Mouse (Mus musculus) embryonic facial prominence, embryonic 15.5 days (tissue): ENCODE results near the gene Dnal1. TPM values are rescaled to one million over a fixed set of nuclear protein-coding genes. Genes with fewer than 3 reads are reported as not detected.

Source experiments
- ATAC-seq: fragments of 200-750 bp; cut with Nextera tagmentation; 2 replicates; pipeline ENCODE4 v1.8.0; 2017; ENCODE audit warnings: low read depth, moderate TSS enrichment; ENCODE audit not compliant: insufficient number of reproducible peaks, low FRiP score, low TSS enrichment
- H3K27ac ChIP-seq: fragments of 300-500 bp; sonication (generic); replicated peaks from 2 replicates; pipeline ENCODE4 v1.5.1; 2015; ENCODE audit warnings: mild to moderate bottlenecking, inconsistent platforms
- H3K27me3 ChIP-seq: fragments of 300-500 bp; sonication (generic); 2 replicates; pipeline ENCODE4 v1.6.1; 2015; ENCODE audit warnings: inconsistent platforms
- H3K36me3 ChIP-seq: fragments of 300-500 bp; sonication (generic); 2 replicates; pipeline ENCODE4 v1.6.1; 2015; ENCODE audit warnings: mild to moderate bottlenecking, inconsistent platforms
- H3K4me1 ChIP-seq: fragments of 300-500 bp; sonication (generic); 2 replicates; pipeline ENCODE4 v1.6.1; 2015; ENCODE audit warnings: inconsistent platforms
- H3K4me2 ChIP-seq: fragments of 300-500 bp; sonication (generic); replicated peaks from 2 replicates; pipeline ENCODE4 v1.6.1; 2015; ENCODE audit warnings: mild to moderate bottlenecking, inconsistent platforms
- H3K4me3 ChIP-seq: fragments of 300-500 bp; sonication (generic); replicated peaks from 2 replicates; pipeline ENCODE4 v1.5.1; 2015; ENCODE audit warnings: mild to moderate bottlenecking, inconsistent platforms
- H3K9ac ChIP-seq: fragments of 300-500 bp; sonication (generic); 2 replicates; pipeline ENCODE4 v1.6.1; 2015; ENCODE audit warnings: inconsistent platforms
- H3K9me3 ChIP-seq: fragments of 300-500 bp; sonication (generic); replicated peaks from 2 replicates; pipeline ENCODE4 v1.6.1; 2016; ENCODE audit warnings: inconsistent platforms
- WGBS: fragments of 180-500 bp; shearing (Covaris S2); methylation state at CpG from one replicate; pipeline ENCODE4 v1.1.7; 2015; 5-methylcytosine and 5-hydroxymethylcytosine counted together
- polyA plus RNA-seq: library from polyadenylated mRNA; unstranded; fragments of >200 nt; fragmentation: Nextera tagmentation; extraction: Ambion mirVana; gene quantifications from 2 replicates; pipeline ENCODE4 v1.2.1, GENCODE M21; 2015

Gene Dnal1
- polyA plus RNA-seq, 1 experiment from 2014 or later = 6.0 TPM

DNA sequence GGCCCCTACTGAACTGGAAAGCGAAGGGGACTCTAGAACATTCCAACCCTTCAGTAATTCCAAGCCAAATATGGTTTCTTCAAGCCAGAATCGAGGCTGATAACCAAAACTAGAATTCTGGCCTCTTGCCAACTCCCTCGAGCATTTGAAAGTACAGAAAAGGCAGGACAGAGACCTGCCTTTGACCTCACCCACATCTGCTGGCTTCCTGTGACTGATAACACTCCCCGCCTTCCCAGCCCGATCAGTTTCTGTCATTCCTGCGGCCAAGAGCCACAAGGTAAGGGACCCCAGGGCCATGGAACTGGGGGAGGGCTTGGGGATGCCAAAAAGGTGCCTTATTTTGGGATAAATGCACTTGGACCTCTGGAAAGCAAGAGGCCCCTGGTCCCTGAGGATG lies 36.8 kb downstream of the Dnal1 start:
- peaks cover 42% of the 10 kb centered on the region for H3K36me3 ChIP-seq

GRCm38 (mm10) chr12:84151911-84152310 lies 37.7 kb downstream of the Dnal1 start:
- Histone ChIP-seq H3K9ac (no peak overlapping the region), H3K27ac (no peak overlapping the region), H3K36me3 (peaks cover 52% of the 10 kb centered on the region), H3K4me3 (no peak overlapping the region), H3K4me1 (peaks cover 19% of the 10 kb centered on the region), H3K9me3 (no peaks in the 10 kb centered on the region), H3K27me3 (no peaks in the 10 kb centered on the region), H3K4me2 (no peak overlapping the region)
- no peak for ATAC-seq
- 86% methylated on average over 10 of the region's 10 CpGs for whole genome bisulfite sequencing

More for the DNA sequence above, 36.8 kb downstream of the Dnal1 start:
- H3K4me2 ChIP-seq = no peak overlapping the region
- H3K27me3 ChIP-seq = no peaks in the 10 kb centered on the region
- 55% methylated on average over 6 of the region's 6 CpGs for WGBS
- H3K4me3 ChIP-seq = no peak overlapping the region
- no peak overlapping the region for H3K9ac ChIP-seq
- no peaks in the 10 kb centered on the region for H3K9me3 ChIP-seq
- H3K27ac ChIP-seq = no peak overlapping the region
- H3K4me1 ChIP-seq = peaks cover 19% of the 10 kb centered on the region
- no peak for ATAC-seq

DNA sequence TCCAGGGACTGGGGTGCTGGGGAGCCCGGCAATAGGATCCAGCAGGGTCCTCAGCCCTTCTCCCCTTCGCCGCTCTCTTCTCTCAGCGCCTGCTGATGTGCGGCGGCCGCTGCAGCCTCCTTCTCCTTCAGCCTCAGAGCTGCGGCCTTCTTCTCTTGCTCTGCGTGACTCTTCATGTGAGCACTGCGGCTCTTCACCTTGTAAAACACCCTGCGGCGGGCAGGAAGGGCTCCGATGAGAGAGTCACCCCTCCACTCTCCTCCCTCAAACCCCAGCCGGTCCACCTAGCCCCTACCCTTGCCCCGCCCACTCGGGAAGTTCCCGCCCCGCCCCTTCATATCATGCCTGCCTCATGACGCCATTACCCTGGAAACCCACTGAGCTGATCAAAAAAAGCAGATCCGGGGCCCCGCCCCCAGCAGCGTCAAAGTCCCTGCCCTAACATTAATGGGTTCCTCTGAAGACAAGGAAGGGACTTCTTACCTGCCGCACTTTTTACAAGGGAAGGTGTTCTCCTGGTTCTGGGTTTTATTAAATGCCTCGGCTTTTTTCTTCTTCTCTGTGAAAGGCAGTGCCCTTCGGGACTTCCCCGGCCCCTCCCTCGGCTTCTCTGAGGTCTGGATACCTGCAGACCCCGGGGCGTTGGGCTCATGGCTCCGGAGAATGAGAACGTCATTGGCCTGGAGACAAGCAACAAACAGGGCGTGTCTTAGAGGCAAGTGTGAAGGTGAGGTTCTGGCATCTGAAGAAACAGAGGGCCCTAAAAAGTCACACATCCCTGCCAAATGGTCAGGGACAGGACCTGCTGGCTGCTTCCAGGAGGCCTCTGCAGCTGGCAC lies 38.4 kb downstream of the Dnal1 start:
- H3K36me3 ChIP-seq = peaks cover 58% of the 10 kb centered on the region
- H3K4me3 ChIP-seq = no peak overlapping the region
- no peaks in the 10 kb centered on the region for H3K9me3 ChIP-seq
- H3K4me2 ChIP-seq = no peak overlapping the region
- 74% methylated on average over 32 of the region's 32 CpGs for WGBS
- no peaks in the 10 kb centered on the region for H3K27me3 ChIP-seq
- no peak for ATAC-seq
- peaks cover 19% of the 10 kb centered on the region for H3K4me1 ChIP-seq
- no peak overlapping the region for H3K9ac ChIP-seq
- no peak overlapping the region for H3K27ac ChIP-seq

GRCm38 (mm10) chr12:84153414-84153813 lies 39.2 kb downstream of the Dnal1 start:
- 84% methylated on average over 6 of the region's 6 CpGs for WGBS
- Histone ChIP-seq H3K36me3 (peaks cover 66% of the 10 kb centered on the region), H3K4me1 (peaks cover 12% of the 10 kb centered on the region; the same call in 1 of the 2 replicates), H3K9me3 (no peaks in the 10 kb centered on the region), H3K9ac (no peak overlapping the region), H3K27me3 (no peaks in the 10 kb centered on the region), H3K4me3 (no peak overlapping the region), H3K4me2 (no peak overlapping the region), H3K27ac (no peak overlapping the region)
- no peak for ATAC-seq

GRCm38 (mm10) chr12:84154786-84155522 lies 40.8 kb downstream of the Dnal1 start:
- ATAC-seq = no peak
- no peak overlapping the region for H3K27ac ChIP-seq
- peaks cover 5% of the 10 kb centered on the region; the same call in 1 of the 2 replicates for H3K4me1 ChIP-seq
- H3K4me2 ChIP-seq = no peak overlapping the region
- WGBS = 78% methylated on average over 11 of the region's 11 CpGs
- H3K4me3 ChIP-seq = no peak overlapping the region
- H3K9ac ChIP-seq = no peak overlapping the region
- H3K36me3 ChIP-seq = peaks cover 82% of the 10 kb centered on the region
- no peaks in the 10 kb centered on the region for H3K27me3 ChIP-seq
- no peaks in the 10 kb centered on the region for H3K9me3 ChIP-seq

- 68% methylated on average over 2 of the region's 2 CpGs for WGBS
- Histone ChIP-seq H3K9me3 (no peaks in the 10 kb centered on the region), H3K27ac (no peak overlapping the region), H3K36me3 (peaks cover 87% of the 10 kb centered on the region), H3K4me2 (no peak overlapping the region), H3K9ac (no peak overlapping the region), H3K4me3 (no peak overlapping the region), H3K4me1 (peaks cover 5% of the 10 kb centered on the region; the same call in 1 of the 2 replicates), H3K27me3 (no peaks in the 10 kb centered on the region)
- no peak for ATAC-seq
Measured at GRCm38 (mm10) chr12:84155523-84155871, 41.3 kb downstream of the Dnal1 start.

- no peaks in the 10 kb centered on the region for H3K4me1 ChIP-seq
- no peak overlapping the region for H3K9ac ChIP-seq
- H3K4me2 ChIP-seq = no peak overlapping the region
- H3K4me3 ChIP-seq = no peak overlapping the region
- H3K27ac ChIP-seq = no peak overlapping the region
- peaks cover 87% of the 10 kb centered on the region for H3K36me3 ChIP-seq
- 93% methylated on average over 18 of the region's 18 CpGs for WGBS
- H3K27me3 ChIP-seq = no peaks in the 10 kb centered on the region
- no peaks in the 10 kb centered on the region for H3K9me3 ChIP-seq
- no peak for ATAC-seq
Measured at GRCm38 (mm10) chr12:84156210-84156609, 42.0 kb downstream of the Dnal1 start.

- no peak overlapping the region for H3K9ac ChIP-seq
- H3K36me3 ChIP-seq = peaks cover 80% of the 10 kb centered on the region
- WGBS = 90% methylated on average over 14 of the region's 14 CpGs
- no peak overlapping the region for H3K27ac ChIP-seq
- H3K27me3 ChIP-seq = no peaks in the 10 kb centered on the region
- H3K4me3 ChIP-seq = no peak overlapping the region
- H3K4me1 ChIP-seq = peaks cover 6% of the 10 kb centered on the region
- no peak for ATAC-seq
- no peaks in the 10 kb centered on the region for H3K9me3 ChIP-seq
- H3K4me2 ChIP-seq = no peak overlapping the region
Measured at GRCm38 (mm10) chr12:84158156-84158555, 44.0 kb downstream of the Dnal1 start.

GRCm38 (mm10) chr12:84160491-84160890 lies 46.3 kb downstream of the Dnal1 start:
- WGBS = 93% methylated on average over 8 of the region's 8 CpGs
- Histone ChIP-seq H3K36me3 (peaks cover 61% of the 10 kb centered on the region), H3K27me3 (no peaks in the 10 kb centered on the region)

GRCm38 (mm10) chr12:84161116-84161515 lies 47.0 kb downstream of the Dnal1 start:
- H3K27ac ChIP-seq = no peak overlapping the region
- ATAC-seq = no peak
- no peak overlapping the region for H3K4me3 ChIP-seq
- peaks cover 55% of the 10 kb centered on the region for H3K36me3 ChIP-seq
- no peak overlapping the region for H3K4me2 ChIP-seq
- H3K9ac ChIP-seq = no peak overlapping the region
- WGBS = 66% methylated on average over 8 of the region's 8 CpGs
- H3K27me3 ChIP-seq = no peaks in the 10 kb centered on the region
- H3K4me1 ChIP-seq = peaks cover 17% of the 10 kb centered on the region
- no peaks in the 10 kb centered on the region for H3K9me3 ChIP-seq

More at GRCm38 (mm10) chr12:84160491-84160890, 46.3 kb downstream of the Dnal1 start:
- peaks cover 10% of the 10 kb centered on the region for H3K4me1 ChIP-seq
- no peak overlapping the region for H3K9ac ChIP-seq
- H3K9me3 ChIP-seq = no peaks in the 10 kb centered on the region
- ATAC-seq = no peak
- H3K4me2 ChIP-seq = no peak overlapping the region
- H3K27ac ChIP-seq = no peak overlapping the region
- no peak overlapping the region for H3K4me3 ChIP-seq

GRCm38 (mm10) chr12:84161616-84162433 lies 47.7 kb downstream of the Dnal1 start:
- H3K27ac ChIP-seq = no peak overlapping the region

More at GRCm38 (mm10) chr12:84161616-84162433, 47.7 kb downstream of the Dnal1 start:
- H3K4me2 ChIP-seq = no peak overlapping the region
- peaks cover 48% of the 10 kb centered on the region for H3K36me3 ChIP-seq
- no peaks in the 10 kb centered on the region for H3K27me3 ChIP-seq
- no peak for ATAC-seq
- H3K4me1 ChIP-seq = peaks cover 24% of the 10 kb centered on the region
- no peak overlapping the region for H3K9ac ChIP-seq
- WGBS = 68% methylated on average over 14 of the region's 14 CpGs
- H3K4me3 ChIP-seq = no peak overlapping the region
- H3K9me3 ChIP-seq = no peaks in the 10 kb centered on the region
